Comparison of ENCODE assay signal across 14 mouse cellular contexts in the genomic region with DNA sequence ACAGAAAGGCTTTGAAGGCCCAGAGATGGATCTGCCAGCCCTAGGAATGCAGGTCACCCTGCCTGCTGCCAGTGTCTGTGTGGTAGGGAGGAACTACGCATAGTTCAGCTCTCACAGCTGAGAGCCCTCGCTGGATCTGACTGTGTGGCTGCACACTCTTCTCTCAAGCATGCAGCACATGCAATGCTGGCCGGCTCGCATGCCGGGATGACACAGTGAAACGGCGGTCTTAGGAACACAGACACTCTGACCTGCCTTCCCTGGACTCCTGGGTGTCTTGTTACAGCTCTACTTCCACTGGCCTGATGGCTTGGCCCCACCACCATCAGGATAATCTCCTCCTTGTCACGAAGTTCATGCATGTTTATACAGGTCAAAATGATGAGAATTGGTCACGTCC.
A peak's percentile ranks its signal among the peaks of the same experiment; 100 is the strongest.
DNase-seq lines count a peak whose midpoint lies in the region; ATAC-seq and TF ChIP-seq lines count a peak whose summit lies in the region.
"Had no signal": no experiment of that assay in that cellular context is flagged by ENCODE, and none has a peak within 500 bp of the region (broad histone marks: within the 10 kb centered on the region; RNA-seq: fewer than 3 reads in every experiment).

No protein-coding gene starts in this region.

- ATAC-seq in heart, embryonic 11.5 days (replicated peaks; ENCODE audit: insufficient number of reproducible peaks, low FRiP score, low TSS enrichment), result no peak
- ATAC-seq in kidney, postnatal 0 days (replicated peaks; ENCODE audit: low FRiP score, low read depth), result no peak; the same call in 1 of the 2 replicates
- 0 out of 2 replicates have a peak, but pooled peaks have one; percentile 17 for ATAC-seq in embryonic facial prominence, embryonic 13.5 days (ENCODE audit: insufficient number of reproducible peaks, insufficient read depth, low FRiP score, low TSS enrichment, low read depth)
- ATAC-seq: forebrain, embryonic 14.5 days; liver, embryonic 12.5 days had no signal

- DNase-seq in heart, postnatal 14 days, result no peak
- DNase-seq in kidney, postnatal 0 days (ENCODE audit: low spot score), result peak; percentile 30
- no peak for DNase-seq in kidney, postnatal 25 days
- DNase-seq in neural tube, embryonic 10.5 days (ENCODE audit: extremely low spot score, low spot score), result peak; percentile 43
- DNase-seq in ovary, adult 18-20 months (ENCODE audit: low spot score), result no peak
- no peak for DNase-seq in adrenal gland, adult 8-10 months
- DNase-seq: B cell, adult 2 months; kidney, postnatal 10 days had no signal

- H3K9me3 ChIP-seq in heart, embryonic 11.5 days (replicated peaks; ENCODE audit: control insufficient read depth, low read length), result no peaks in the 10 kb centered on the region
- no peaks in the 10 kb centered on the region for H3K9me3 ChIP-seq in kidney, postnatal 0 days (replicated peaks; ENCODE audit: low read length)
- no peaks in the 10 kb centered on the region for H3K9me3 ChIP-seq in embryonic facial prominence, embryonic 13.5 days
- H3K9me3 ChIP-seq: liver, embryonic 12.5 days; neural tube, embryonic 12.5 days had no signal

- peaks cover 34% of the 10 kb centered on the region for H3K4me1 ChIP-seq in heart, embryonic 11.5 days (ENCODE audit: control insufficient read depth, insufficient read depth, low read length)
- H3K4me1 ChIP-seq in kidney, postnatal 0 days (replicated peaks; ENCODE audit: insufficient read depth, low read length), result no peaks in the 10 kb centered on the region; the same call in 1 of the 2 replicates
- peaks cover 29% of the 10 kb centered on the region for H3K4me1 ChIP-seq in embryonic facial prominence, embryonic 13.5 days

- peak overlapping the region; percentile 27 for H3K4me2 ChIP-seq in heart, embryonic 11.5 days
- H3K4me2 ChIP-seq in kidney, postnatal 0 days (ENCODE audit: low read length), result no peak overlapping the region
- no peak overlapping the region; the same call in 1 of the 2 replicates for H3K4me2 ChIP-seq in embryonic facial prominence, embryonic 13.5 days
- H3K4me2 ChIP-seq: liver, embryonic 12.5 days; neural tube, embryonic 12.5 days had no signal

- intact Hi-C loops in heart, postnatal 14 days (cut with DNase I), result no loop called here

- H3K27me3 ChIP-seq in heart, embryonic 11.5 days (ENCODE audit: control insufficient read depth, insufficient read depth, low read length), result no peaks in the 10 kb centered on the region
- no peaks in the 10 kb centered on the region for H3K27me3 ChIP-seq in kidney, postnatal 0 days (ENCODE audit: insufficient read depth, low read length)
- no peaks in the 10 kb centered on the region; the same call in 1 of the 2 replicates for H3K27me3 ChIP-seq in embryonic facial prominence, embryonic 13.5 days
- H3K27me3 ChIP-seq: neural tube, embryonic 12.5 days had no signal

- H3K27ac ChIP-seq in heart, embryonic 11.5 days (ENCODE audit: low read depth, low read length), result 0 out of 2 replicates have a peak overlapping the region, but pooled peaks have one; percentile 50
- no peak overlapping the region for H3K27ac ChIP-seq in kidney, postnatal 0 days
- H3K27ac ChIP-seq in embryonic facial prominence, embryonic 13.5 days, result no peak overlapping the region
- H3K27ac ChIP-seq: liver, embryonic 12.5 days; macrophage; neural tube, embryonic 12.5 days had no signal

- no peaks in the 10 kb centered on the region for H3K36me3 ChIP-seq in heart, embryonic 11.5 days (ENCODE audit: control insufficient read depth, insufficient read depth, low read length)
- H3K36me3 ChIP-seq in kidney, postnatal 0 days (ENCODE audit: insufficient read depth, low read length), result no peaks in the 10 kb centered on the region
- no peaks in the 10 kb centered on the region for H3K36me3 ChIP-seq in embryonic facial prominence, embryonic 13.5 days
- H3K36me3 ChIP-seq: liver, embryonic 12.5 days; neural tube, embryonic 12.5 days had no signal

- no peak overlapping the region for H3K4me3 ChIP-seq in heart, embryonic 11.5 days (ENCODE audit: low read depth, low read length)
- H3K4me3 ChIP-seq in kidney, postnatal 0 days (replicated peaks; ENCODE audit: low read depth, low read length), result no peak overlapping the region
- no peak overlapping the region for H3K4me3 ChIP-seq in embryonic facial prominence, embryonic 13.5 days
- H3K4me3 ChIP-seq: liver, embryonic 12.5 days; neural tube, embryonic 12.5 days had no signal

- H3K9ac ChIP-seq in heart, embryonic 11.5 days (ENCODE audit: low read depth, low read length), result no peak overlapping the region
- no peak overlapping the region for H3K9ac ChIP-seq in kidney, postnatal 0 days (ENCODE audit: low read depth, low read length)
- H3K9ac ChIP-seq in embryonic facial prominence, embryonic 13.5 days, result 0 out of 2 replicates have a peak overlapping the region, but pooled peaks have one; percentile 2
- H3K9ac ChIP-seq: liver, embryonic 12.5 days; neural tube, embryonic 12.5 days had no signal

- WGBS in heart, embryonic 11.5 days (ENCODE audit: insufficient replicate concordance), result 21% methylated on average over 9 of the region's 9 CpGs
- WGBS in kidney, postnatal 0 days, result 19% methylated on average over 9 of the region's 9 CpGs
- 15% methylated on average over 9 of the region's 9 CpGs for WGBS in embryonic facial prominence, embryonic 13.5 days

- TF ChIP-seq CTCF in kidney, postnatal 0 days (IDR thresholded peaks at IDR 0.05; ENCODE audit: low read depth), result no peak

Comparison
In these comparisons a context has a peak if more than half of its experiments do, and no peak if none do; other contexts are left out.
1. DNase-seq: peak in kidney, postnatal 0 days (single experiment) and neural tube, embryonic 10.5 days (single experiment); none in heart, postnatal 14 days (0 of 2), kidney, postnatal 25 days (0 of 2), ovary, adult 18-20 months (single experiment) and adrenal gland, adult 8-10 months (single experiment).